Mouse (Mus musculus) testis, adult 2 months (tissue): ENCODE results near the gene Hnrnpab. TPM values are rescaled to one million over a fixed set of nuclear protein-coding genes. Genes with fewer than 3 reads are reported as not detected.
"Not testable (repeated sequence)": the region's sequence is repeated elsewhere in the genome, so short reads cannot be mapped to it uniquely, and the experiment has no call there.

Experiments
- H3K27ac ChIP-seq: fragments of 200-500 bp; 2 replicates; pipeline ENCODE4 v1.5.1; 2012; ENCODE audit warnings: low read depth, low read length; ENCODE audit not compliant: control insufficient read depth, insufficient read depth
- H3K27me3 ChIP-seq: fragments of 200-500 bp; 2 replicates; pipeline ENCODE4 v1.6.1; 2012; ENCODE audit warnings: mild to moderate bottlenecking, low read length, moderate library complexity; ENCODE audit not compliant: control insufficient read depth, insufficient read depth
- H3K36me3 ChIP-seq: fragments of 200-500 bp; 2 replicates; pipeline ENCODE4 v1.6.1; 2012; ENCODE audit warnings: mild to moderate bottlenecking, low read length; ENCODE audit not compliant: control insufficient read depth, insufficient read depth
- H3K4me1 ChIP-seq: fragments of 200-500 bp; 2 replicates; pipeline ENCODE4 v1.6.1; 2012; ENCODE audit warnings: low read length; ENCODE audit not compliant: control insufficient read depth, insufficient read depth
- H3K4me3 ChIP-seq: fragments of 200-500 bp; 2 replicates; pipeline ENCODE4 v1.5.1; 2012; ENCODE audit warnings: low read depth, mild to moderate bottlenecking, low read length, moderate library complexity, mixed read lengths; ENCODE audit not compliant: control insufficient read depth
- CTCF ChIP-seq: fragments of 200-500 bp; IDR thresholded peaks from 2 replicates; pipeline ENCODE4 v1.5.1; 2012; ENCODE audit warnings: low read depth, mild to moderate bottlenecking, inconsistent platforms, low read length, moderate library complexity; ENCODE audit not compliant: control insufficient read depth, insufficient read depth, insufficient replicate concordance
- POLR2A ChIP-seq: fragments of 200-500 bp; IDR thresholded peaks from 2 replicates; pipeline ENCODE4 v1.6.1; 2012; ENCODE audit warnings: low read depth, mild to moderate bottlenecking, inconsistent platforms, low read length, moderate library complexity; ENCODE audit not compliant: control insufficient read depth
- polyA plus RNA-seq: library from polyadenylated mRNA; depleted of rRNA; stranded (reverse); fragments of >200 nt; gene quantifications from 2 replicates; pipeline ENCODE4 v1.2.3, GENCODE M21; 2012

Gene Hnrnpab
- polyA plus RNA-seq, 1 experiment, result 85.0 TPM

DNA sequence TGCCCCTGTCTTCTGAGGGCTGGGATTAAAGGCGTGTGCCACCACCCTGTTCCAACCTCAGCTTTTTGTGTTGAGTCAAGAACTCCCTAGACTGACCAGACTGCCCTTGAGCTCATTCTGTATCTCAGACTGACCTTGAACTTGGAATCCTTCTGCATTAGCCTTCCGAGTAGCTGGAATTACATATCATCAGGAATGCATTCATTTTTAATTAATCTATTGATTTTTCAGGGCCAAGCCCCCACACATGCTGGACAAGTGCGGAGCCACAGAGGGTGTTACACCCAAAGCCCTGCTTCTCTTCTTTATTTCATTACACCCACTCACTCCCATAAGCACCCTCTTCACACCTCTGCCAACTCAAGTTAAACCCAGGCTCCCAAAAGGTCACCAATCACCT is 27.1 kb upstream of the Hnrnpab start:
- no peaks in the 10 kb centered on the region; the same call in 1 of the 2 replicates for H3K36me3 ChIP-seq
- H3K4me1 ChIP-seq, result peaks cover 21% of the 10 kb centered on the region
- no peaks in the 10 kb centered on the region for H3K27me3 ChIP-seq
- no peak for TF ChIP-seq CTCF
- no peak for TF ChIP-seq POLR2A
- peak overlapping the region; percentile 61 for H3K27ac ChIP-seq
- H3K4me3 ChIP-seq, result no peak overlapping the region

DNA sequence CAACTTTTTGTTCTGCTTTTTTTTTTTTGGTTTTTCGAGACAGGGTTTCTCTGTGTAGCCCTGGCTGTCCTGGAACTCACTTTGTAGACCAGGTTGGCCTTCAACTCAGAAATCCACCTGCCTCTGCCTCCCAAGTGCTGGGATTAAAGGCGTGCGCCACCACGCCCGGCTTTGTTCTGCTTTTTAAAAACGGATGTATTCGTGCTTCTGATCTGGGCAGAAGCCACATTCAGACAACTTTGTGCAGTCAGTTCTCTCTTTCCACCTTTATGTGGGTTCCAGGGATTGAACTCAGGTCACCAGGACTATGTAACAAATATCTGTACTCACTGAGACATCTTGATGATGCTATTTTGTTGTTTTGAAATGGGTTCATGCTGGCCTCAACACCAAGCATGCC is 26.6 kb upstream of the Hnrnpab start:
- peaks cover 21% of the 10 kb centered on the region for H3K4me1 ChIP-seq
- H3K27me3 ChIP-seq, H3K4me3 ChIP-seq, H3K27ac ChIP-seq, H3K36me3 ChIP-seq: not testable (repeated sequence)

DNA sequence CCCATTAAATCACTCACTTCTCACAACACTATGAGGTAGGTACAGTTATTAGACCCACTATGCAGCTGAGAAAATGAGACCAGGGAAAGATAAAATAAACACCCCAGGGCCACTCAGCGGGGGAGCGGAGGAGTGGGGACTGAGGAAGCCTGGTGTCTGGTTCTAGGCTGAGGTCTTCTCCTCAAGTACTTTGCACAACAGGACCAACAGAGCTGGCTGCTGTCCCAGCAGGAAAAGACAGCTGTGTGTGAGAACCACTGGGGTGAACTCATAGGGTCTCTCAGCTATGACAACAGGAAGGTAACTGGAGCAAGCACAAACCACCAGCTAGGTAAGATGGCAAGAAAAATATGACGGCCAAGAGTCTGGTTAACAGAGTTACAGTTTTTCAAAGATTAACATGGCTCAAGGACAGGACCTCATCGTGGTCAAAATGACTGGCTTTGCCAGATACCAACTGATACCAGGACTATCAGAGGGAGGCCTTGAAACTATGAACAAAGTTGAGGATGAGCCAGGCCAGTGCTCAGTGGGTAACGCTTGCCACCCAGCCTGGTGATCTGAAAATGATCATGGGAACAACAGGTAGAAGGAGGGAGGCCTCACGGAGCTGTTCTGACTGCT is 25.6 kb upstream of the Hnrnpab start:
- TF ChIP-seq CTCF (no peak), POLR2A (no peak)
- peaks cover 13% of the 10 kb centered on the region for H3K4me1 ChIP-seq
- H3K27me3 ChIP-seq, result no peaks in the 10 kb centered on the region

DNA sequence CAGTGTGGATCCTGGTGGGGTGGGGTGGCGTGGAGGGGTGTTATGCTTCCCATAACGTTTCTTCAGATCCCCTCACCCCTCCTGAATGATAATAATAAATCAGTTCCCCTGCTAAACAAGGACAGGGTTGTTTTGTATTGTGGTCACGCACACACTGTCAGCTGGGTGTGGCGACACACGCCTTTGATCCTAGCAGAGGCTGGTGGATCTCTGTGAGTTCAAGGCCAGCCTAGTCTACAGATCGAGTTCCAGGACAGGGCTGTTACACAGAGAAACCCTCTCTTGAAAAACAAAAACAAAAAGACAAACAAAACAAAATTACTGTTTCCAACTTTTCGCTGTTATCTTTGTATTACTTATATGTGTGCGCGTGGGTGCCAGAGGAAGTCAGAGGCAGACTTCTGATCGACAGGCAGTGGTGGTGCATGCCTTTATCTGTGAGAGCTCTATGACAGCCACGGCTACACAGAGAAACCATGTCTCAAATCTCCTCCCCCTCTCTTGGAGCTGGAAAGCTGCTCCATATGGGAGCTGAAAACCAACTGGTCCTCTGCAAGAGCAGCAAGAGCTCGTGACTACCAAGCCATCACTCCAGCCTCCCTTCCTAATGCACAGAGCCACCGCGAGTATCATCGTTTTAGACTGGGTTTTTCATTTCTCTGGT is 23.1 kb upstream of the Hnrnpab start:
- Histone ChIP-seq H3K27me3 (no peaks in the 10 kb centered on the region), H3K27ac (no peak overlapping the region), H3K4me3 (no peak overlapping the region), H3K36me3 (no peaks in the 10 kb centered on the region; the same call in none of the 2 replicates), H3K4me1 (peaks cover 6% of the 10 kb centered on the region)
- TF ChIP-seq POLR2A (no peak), CTCF (no peak)

More for the DNA sequence above, 25.6 kb upstream of the Hnrnpab start:
- Histone ChIP-seq H3K27ac (peak overlapping the region; percentile 42), H3K4me3 (no peak overlapping the region), H3K36me3 (no peaks in the 10 kb centered on the region; the same call in 1 of the 2 replicates)

DNA sequence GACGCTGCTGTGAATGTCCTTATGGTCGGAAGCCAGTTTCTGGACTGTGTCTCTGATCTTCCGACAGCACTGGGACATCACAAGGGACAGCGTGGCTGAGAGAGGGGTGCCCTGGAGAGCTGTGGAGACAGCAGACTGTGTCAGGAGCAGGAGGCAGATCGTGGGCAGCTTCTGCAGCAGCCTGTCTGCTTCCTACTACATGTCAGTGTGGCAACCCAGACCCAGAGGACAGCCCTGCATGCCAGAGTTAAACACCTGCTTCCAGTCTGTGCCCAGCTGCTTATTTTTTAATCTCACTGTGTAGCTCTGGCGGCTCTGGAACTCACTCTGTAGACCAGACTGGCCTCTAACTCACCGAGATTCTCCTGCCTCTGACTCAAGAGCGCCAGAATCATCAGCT is 21.3 kb upstream of the Hnrnpab start:
- Histone ChIP-seq H3K27ac (no peak overlapping the region), H3K4me1 (peaks cover 3% of the 10 kb centered on the region; the same call in 1 of the 2 replicates), H3K27me3 (no peaks in the 10 kb centered on the region), H3K36me3 (no peaks in the 10 kb centered on the region; the same call in none of the 2 replicates), H3K4me3 (no peak overlapping the region)
- TF ChIP-seq CTCF, result no peak
- TF ChIP-seq POLR2A, result no peak

DNA sequence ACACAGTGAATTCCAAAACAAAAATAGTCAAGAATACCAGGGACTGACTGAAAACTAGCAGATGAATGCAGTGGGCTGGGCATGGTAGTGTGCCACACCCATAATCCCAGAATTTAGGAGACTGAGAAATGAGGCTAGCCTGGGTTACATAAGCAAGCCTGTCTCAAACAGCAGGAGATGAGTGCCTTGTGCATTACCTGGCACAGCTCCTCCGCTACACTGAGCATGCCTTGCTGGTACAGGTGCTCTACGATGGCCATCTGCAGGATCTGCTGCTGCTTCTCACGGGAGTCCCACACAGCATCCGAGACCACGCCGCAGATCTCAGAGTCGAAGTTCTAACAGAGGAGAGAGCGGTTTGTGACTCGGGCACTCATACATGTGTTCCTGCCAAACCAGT is 20.8 kb upstream of the Hnrnpab start:
- no peak for TF ChIP-seq CTCF
- no peak for TF ChIP-seq POLR2A
- no peaks in the 10 kb centered on the region; the same call in none of the 2 replicates for H3K36me3 ChIP-seq

DNA sequence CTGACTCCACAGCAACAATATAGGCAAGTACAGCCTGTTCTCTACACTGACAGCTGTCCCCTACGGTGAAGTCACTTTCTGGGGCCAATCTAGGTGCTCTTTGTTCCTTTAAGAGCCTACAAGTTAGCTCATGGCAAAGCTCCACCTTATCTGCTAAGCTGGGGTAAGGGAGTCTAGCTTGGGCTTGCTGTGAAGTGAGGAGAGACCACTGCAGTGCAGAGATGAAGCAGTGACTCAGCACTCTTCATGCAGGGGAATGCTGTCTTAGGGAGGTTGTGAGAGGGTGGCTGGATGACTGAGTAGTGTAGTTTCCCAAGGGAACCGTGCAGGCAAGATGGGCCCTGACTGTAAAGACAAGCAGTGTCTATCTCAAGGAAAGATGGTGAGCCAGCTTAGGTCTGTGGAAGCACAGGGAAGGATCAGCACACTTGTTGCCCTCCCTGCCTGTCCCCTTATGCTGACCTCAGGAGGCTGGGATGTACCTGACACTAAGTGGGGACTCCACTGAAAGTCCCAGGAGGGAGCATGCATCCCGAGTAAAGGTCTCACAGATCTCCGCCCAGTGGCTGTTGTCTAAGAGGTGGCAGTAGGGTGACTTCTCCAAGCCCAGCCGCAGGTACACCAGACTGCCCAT is 18.7 kb upstream of the Hnrnpab start:
- TF ChIP-seq POLR2A, result no peak
- no peak for TF ChIP-seq CTCF
- Histone ChIP-seq H3K36me3 (no peaks in the 10 kb centered on the region; the same call in 1 of the 2 replicates), H3K27me3 (no peaks in the 10 kb centered on the region), H3K27ac (no peak overlapping the region), H3K4me1 (no peaks in the 10 kb centered on the region), H3K4me3 (no peak overlapping the region)

More for the DNA sequence above, 20.8 kb upstream of the Hnrnpab start:
- Histone ChIP-seq H3K4me1 (peaks cover 3% of the 10 kb centered on the region; the same call in 1 of the 2 replicates), H3K27ac (no peak overlapping the region), H3K4me3 (no peak overlapping the region), H3K27me3 (no peaks in the 10 kb centered on the region)
